In the genomic region with DNA sequence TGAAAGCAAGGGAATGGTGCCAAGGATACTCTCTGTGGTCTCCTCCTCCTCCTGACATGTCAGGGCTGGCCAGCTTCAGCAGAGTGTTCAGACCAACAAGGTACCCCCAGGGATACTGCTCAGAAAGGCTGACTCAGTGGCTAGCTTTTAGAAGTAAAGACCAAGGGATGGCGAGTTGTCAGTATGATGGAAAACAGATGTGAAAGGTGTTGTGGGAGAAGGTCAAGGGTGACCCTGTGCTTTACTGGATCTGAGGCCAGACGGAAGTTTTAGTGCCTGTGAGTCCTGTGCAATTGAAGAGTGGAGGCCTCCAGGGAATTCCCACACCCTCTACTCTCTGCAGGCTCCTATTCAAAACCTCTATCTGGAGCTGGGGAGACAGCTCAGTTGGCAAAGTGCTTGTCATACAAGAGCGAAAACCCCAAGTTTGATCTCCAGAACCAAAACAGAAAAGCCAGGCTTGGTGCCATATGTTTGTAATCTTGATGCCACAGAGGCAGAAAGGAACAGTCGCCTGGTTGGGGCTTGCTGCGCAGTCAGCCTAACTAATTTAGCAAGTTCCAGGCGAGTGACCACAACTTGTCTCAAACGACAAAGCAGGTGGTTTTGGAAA, we compare ENCODE assay signal across 27 mouse cellular contexts.
DNase-seq lines count a peak whose midpoint lies in the region; ATAC-seq and TF ChIP-seq lines count a peak whose summit lies in the region.
"Had no signal": no experiment of that assay in that cellular context is flagged by ENCODE, and none has a peak within 500 bp of the region (broad histone marks: within the 10 kb centered on the region; RNA-seq: fewer than 3 reads in every experiment).

No protein-coding gene starts in this region.

- H3K27ac ChIP-seq in midbrain, postnatal 0 days (ENCODE audit: low read depth, low read length) = no peak overlapping the region
- no peak overlapping the region for H3K27ac ChIP-seq in midbrain, embryonic 11.5 days (ENCODE audit: low read depth, low read length)
- H3K27ac ChIP-seq: forebrain, embryonic 13.5 days; hindbrain, embryonic 10.5 days; hindbrain, embryonic 15.5 days; kidney, postnatal 0 days; liver, embryonic 12.5 days had no signal

- H3K36me3 ChIP-seq in midbrain, postnatal 0 days (ENCODE audit: insufficient read depth, low read length) = no peaks in the 10 kb centered on the region
- no peaks in the 10 kb centered on the region for H3K36me3 ChIP-seq in midbrain, embryonic 11.5 days (ENCODE audit: control insufficient read depth, insufficient read depth, low read length)
- H3K36me3 ChIP-seq: hindbrain, embryonic 10.5 days; hindbrain, embryonic 15.5 days; liver, embryonic 12.5 days had no signal

- H3K4me3 ChIP-seq in midbrain, postnatal 0 days (ENCODE audit: low read depth, low read length) = no peak overlapping the region
- no peak overlapping the region for H3K4me3 ChIP-seq in midbrain, embryonic 11.5 days (ENCODE audit: low read depth, low read length)
- H3K4me3 ChIP-seq: forebrain, embryonic 13.5 days; hindbrain, embryonic 10.5 days; hindbrain, embryonic 15.5 days; liver, embryonic 12.5 days; megakaryocyte, embryonic 14.5 days had no signal

- no peak for TF ChIP-seq CTCF in midbrain, postnatal 0 days (IDR thresholded peaks at IDR 0.05)

- WGBS in midbrain, postnatal 0 days = 82% methylated on average over 7 of the region's 7 CpGs
- WGBS in midbrain, embryonic 11.5 days = 78% methylated on average over 7 of the region's 7 CpGs

- H3K4me2 ChIP-seq in midbrain, postnatal 0 days (ENCODE audit: low read depth, low read length, poor library complexity, severe bottlenecking) = no peak overlapping the region
- no peak overlapping the region for H3K4me2 ChIP-seq in midbrain, embryonic 11.5 days
- H3K4me2 ChIP-seq: forebrain, embryonic 13.5 days; hindbrain, embryonic 15.5 days; liver, embryonic 12.5 days had no signal

- H3K9me3 ChIP-seq in midbrain, postnatal 0 days (ENCODE audit: low read length) = no peaks in the 10 kb centered on the region
- H3K9me3 ChIP-seq in midbrain, embryonic 11.5 days (ENCODE audit: control insufficient read depth, low read length) = no peaks in the 10 kb centered on the region
- H3K9me3 ChIP-seq: forebrain, embryonic 13.5 days; hindbrain, embryonic 10.5 days; hindbrain, embryonic 15.5 days; liver, embryonic 12.5 days; megakaryocyte, embryonic 14.5 days had no signal

- intact Hi-C loops in left cerebral cortex, postnatal 14 days (cut with DNase I) = no loop called here

- no peak for ATAC-seq in midbrain, postnatal 0 days (ENCODE audit: low FRiP score)
- ATAC-seq in midbrain, embryonic 11.5 days (ENCODE audit: low FRiP score) = no peak
- ATAC-seq: forebrain, embryonic 13.5 days; liver, embryonic 12.5 days; liver, postnatal 0 days had no signal

- peak; percentile 30 for DNase-seq in midbrain, postnatal 0 days (ENCODE audit: low spot score)
- no peak for DNase-seq in midbrain, embryonic 11.5 days (ENCODE audit: low spot score, missing footprints)
- DNase-seq in embryo, embryonic 11 days = peak; percentile 34
- DNase-seq in forelimb bud, embryonic 11.5 days (ENCODE audit: low read depth, low spot score) = peak; percentile 82
- peak; percentile 51 for DNase-seq in mesoderm, embryonic 11.5 days (ENCODE audit: low read depth, low spot score)
- no peak for DNase-seq in kidney, adult 11 months
- DNase-seq in left cerebral cortex, postnatal 14 days (ENCODE audit: low spot score in 2 of 2) = no peak
- DNase-seq in right cerebral cortex, postnatal 4 days = no peak
- DNase-seq: B cell, adult 2 months; cerebellum, adult 2 months; cerebellum, postnatal 14 days; gastrocnemius, postnatal 25 days; heart, postnatal 14 days; layer of hippocampus, adult 9-11 months; liver, postnatal 0 days; lung, postnatal 4 days; midbrain, embryonic 14.5 days; right cerebral cortex, adult 18-20 months; thymus, adult 2 months; thymus, postnatal 36 days had no signal

- H3K27me3 ChIP-seq in midbrain, postnatal 0 days (ENCODE audit: insufficient read depth, low read length) = no peaks in the 10 kb centered on the region
- no peaks in the 10 kb centered on the region for H3K27me3 ChIP-seq in midbrain, embryonic 11.5 days (ENCODE audit: control insufficient read depth, insufficient read depth, low read length)
- H3K27me3 ChIP-seq: CH12.LX; forebrain, embryonic 13.5 days; hindbrain, embryonic 15.5 days; liver, embryonic 12.5 days; megakaryocyte, embryonic 14.5 days had no signal

- H3K4me1 ChIP-seq in midbrain, postnatal 0 days (ENCODE audit: insufficient read depth, low read length) = no peaks in the 10 kb centered on the region
- no peaks in the 10 kb centered on the region for H3K4me1 ChIP-seq in midbrain, embryonic 11.5 days (ENCODE audit: control insufficient read depth, insufficient read depth, low read length)
- H3K4me1 ChIP-seq: forebrain, embryonic 13.5 days; hindbrain, embryonic 15.5 days; liver, embryonic 12.5 days; megakaryocyte, embryonic 14.5 days had no signal

- no peak overlapping the region for H3K9ac ChIP-seq in midbrain, postnatal 0 days (replicated peaks; ENCODE audit: low read length, poor library complexity, severe bottlenecking)
- H3K9ac ChIP-seq in midbrain, embryonic 11.5 days (ENCODE audit: low read length) = no peak overlapping the region
- H3K9ac ChIP-seq: forebrain, embryonic 13.5 days; hindbrain, embryonic 15.5 days; liver, embryonic 12.5 days; liver, postnatal 0 days had no signal

Comparison
In these comparisons a context has a peak if more than half of its experiments do, and no peak if none do; other contexts are left out.
1. DNase-seq: peak in midbrain, postnatal 0 days (single experiment), embryo, embryonic 11 days (single experiment), forelimb bud, embryonic 11.5 days (single experiment) and mesoderm, embryonic 11.5 days (single experiment); none in midbrain, embryonic 11.5 days (single experiment), kidney, adult 11 months (single experiment), left cerebral cortex, postnatal 14 days (0 of 2) and right cerebral cortex, postnatal 4 days (single experiment).